Mouse (Mus musculus): Measurements from ENCODE around the gene Cib1. TPM values are rescaled to one million over a fixed set of nuclear protein-coding genes. Genes with fewer than 3 reads are reported as not detected.

Cib1 gene
- total and polyA plus RNA-seq, 3 experiments, result 84.5 to 145 TPM; not detected in 1

DNA sequence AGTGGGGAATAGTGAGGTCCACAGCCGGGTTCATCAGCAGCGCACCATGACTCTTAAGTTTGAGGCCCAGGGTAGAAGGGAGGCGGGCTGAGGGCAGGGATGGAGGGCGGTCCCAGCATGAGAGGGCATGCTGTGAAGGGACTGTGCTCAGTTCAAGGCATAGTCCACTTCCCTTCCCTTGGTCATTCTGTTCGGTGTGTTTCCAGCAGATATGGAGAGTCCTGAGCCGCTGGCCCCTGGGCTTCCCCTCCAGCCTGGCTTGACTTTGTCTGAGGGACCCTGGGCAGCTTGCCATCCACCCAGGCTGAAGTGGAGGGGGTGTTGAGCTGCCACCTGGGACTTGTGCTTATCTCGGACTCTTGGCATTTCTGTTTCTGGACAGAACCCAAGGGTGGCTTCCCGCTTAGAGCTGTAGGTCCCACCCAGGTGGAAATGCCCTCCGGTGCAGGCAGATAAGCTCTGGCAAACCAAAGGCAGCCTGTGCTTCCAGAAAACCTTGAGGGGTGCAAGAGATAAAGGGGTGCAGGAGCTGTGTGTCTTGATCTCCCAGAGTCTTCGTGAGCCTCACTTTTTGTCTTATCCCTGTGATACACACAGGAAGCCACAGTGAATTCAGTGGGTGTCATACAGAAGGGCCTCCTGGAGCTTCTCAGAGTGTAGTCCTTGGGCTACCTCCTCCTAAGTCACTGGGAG is 23.7 kb downstream of the Cib1 start (continued):
- TF ChIP-seq TCF12 (IDR thresholded peaks at IDR 0.05; ENCODE audit: low read depth, low read length) (peak; percentile 99), JUND (IDR thresholded peaks at IDR 0.05; ENCODE audit: low read depth, low read length) (peak; percentile 33; the same call in 1 of the 2 replicates), ETS1 (IDR thresholded peaks at IDR 0.05; ENCODE audit: low read depth, low read length) (peak; percentile 99), ELF1 (IDR thresholded peaks at IDR 0.05; ENCODE audit: low read depth, low read length) (no peak), ZC3H11A (IDR thresholded peaks at IDR 0.05; ENCODE audit: low read depth, low read length) (no peak), BHLHE40 (IDR thresholded peaks at IDR 0.05; ENCODE audit: borderline replicate concordance, low read depth, low read length) (0 out of 2 replicates have a peak, but pooled peaks have one; percentile 22), E2F4 (IDR thresholded peaks at IDR 0.05; ENCODE audit: borderline replicate concordance, low read depth, low read length) (no peak), GABPA (IDR thresholded peaks at IDR 0.05; ENCODE audit: low read depth, low read length) (no peak), RAD21 (IDR thresholded peaks at IDR 0.05; ENCODE audit: low read depth, low read length) (no peak)

DNA sequence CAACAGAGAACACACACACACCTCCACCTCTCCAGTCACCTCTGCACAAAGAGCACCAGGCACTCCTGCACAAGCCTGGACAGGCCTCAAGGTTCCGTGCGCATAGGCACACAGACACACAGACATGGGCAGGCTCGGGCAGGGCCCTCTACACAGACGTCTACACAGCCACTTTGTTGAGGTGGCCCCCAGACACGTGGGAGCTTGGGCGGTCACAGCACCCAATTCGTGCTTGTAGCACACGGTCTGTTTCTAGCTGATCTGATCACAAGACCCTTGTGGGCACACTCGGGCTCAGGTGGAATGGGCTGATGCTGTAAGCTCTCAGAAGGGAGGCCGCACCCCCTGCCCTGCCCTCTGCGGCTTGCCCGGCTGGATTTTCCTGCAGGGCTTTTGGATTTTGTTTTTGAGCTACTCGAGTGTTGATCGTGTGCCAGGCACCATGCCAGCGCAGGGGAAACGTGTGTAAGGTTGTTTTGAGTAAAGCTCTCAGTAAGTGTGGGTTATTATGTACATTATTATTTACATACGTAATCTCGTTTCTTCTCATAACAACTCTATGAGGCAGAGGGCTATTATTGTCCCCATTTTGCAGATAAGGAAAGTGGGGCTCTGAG is 24.5 kb downstream of the Cib1 start:
- H3K9me3 ChIP-seq (replicated peaks; ENCODE audit: insufficient read depth, low read length), result no peaks in the 10 kb centered on the region
- H3K9ac ChIP-seq (ENCODE audit: control insufficient read depth, low read depth, low read length, poor library complexity, severe bottlenecking), result peak overlapping the region; percentile 49
- H3K79me2 ChIP-seq (ENCODE audit: control insufficient read depth, insufficient read depth, low read length, poor library complexity), result peaks cover 52% of the 10 kb centered on the region
- DNase-seq (ENCODE audit: low read depth, low spot score), result no peak
- TF ChIP-seq CHD1 (IDR thresholded peaks at IDR 0.05; ENCODE audit: low read depth, low read length) (no peak), MYC (IDR thresholded peaks at IDR 0.05; ENCODE audit: low read depth, low read length) (peak; percentile 60; the same call in 1 of the 2 replicates), MEF2A (IDR thresholded peaks at IDR 0.05; ENCODE audit: extremely low read depth, insufficient replicate concordance, low read depth, low read length, poor library complexity, severe bottlenecking) (0 out of 2 replicates have a peak, but pooled peaks have one; percentile 16), USF1 (IDR thresholded peaks at IDR 0.05; ENCODE audit: low read depth, low read length) (0 out of 2 replicates have a peak, but pooled peaks have one; percentile 27), JUND (IDR thresholded peaks at IDR 0.05; ENCODE audit: low read depth, low read length) (no peak), TBP (IDR thresholded peaks at IDR 0.05; ENCODE audit: low read depth, low read length) (no peak), MXI1 (IDR thresholded peaks at IDR 0.05; ENCODE audit: low read depth, low read length) (peak; percentile 62; the same call in 1 of the 2 replicates), MAX (IDR thresholded peaks at IDR 0.05; ENCODE audit: low read length) (peak; percentile 60), ZMIZ1 (IDR thresholded peaks at IDR 0.05; ENCODE audit: low read depth, low read length) (no peak)
- H3K27ac ChIP-seq (ENCODE audit: control insufficient read depth, low read depth, low read length), result peak overlapping the region; percentile 100
- H3K4me1 ChIP-seq (ENCODE audit: control insufficient read depth in 1 of 2, insufficient read depth in 2 of 2, low read length in 2 of 2), result peaks cover 23 to 61% of the 10 kb centered on the region in 2 experiments
- no peaks in the 10 kb centered on the region for H3K27me3 ChIP-seq (ENCODE audit: control insufficient read depth in 1 of 2, insufficient read depth in 2 of 2, low read length in 2 of 2)
- peak overlapping the region; percentile 12 to 27 for H3K4me3 ChIP-seq (ENCODE audit: control insufficient read depth in 1 of 2, insufficient read depth in 1 of 2, low read depth in 2 of 2, low read length in 2 of 2)
- peaks cover 0 to 49% of the 10 kb centered on the region in 2 experiments; a peak in 2 of 4 replicates for H3K36me3 ChIP-seq (ENCODE audit: control insufficient read depth in 1 of 2, insufficient read depth in 2 of 2, low read length in 2 of 2)
